Mouse (Mus musculus) brown adipose tissue, adult 24 weeks (tissue): ENCODE measurements around the gene Trpm4. TPM values are rescaled to one million over a fixed set of nuclear protein-coding genes. Genes with fewer than 3 reads are reported as not detected.
"Not testable (repeated sequence)": the region's sequence is repeated elsewhere in the genome, so short reads cannot be mapped to it uniquely, and the experiment has no call there.

ENCODE experiments used
- H3K27ac ChIP-seq: fragments of 200-500 bp; replicated peaks from 2 replicates; pipeline ENCODE4 v1.5.1; 2012; ENCODE audit warnings: low read depth, mild to moderate bottlenecking, low read length
- H3K4me1 ChIP-seq: fragments of 200-500 bp; 2 replicates; pipeline ENCODE4 v1.6.1; 2012; ENCODE audit warnings: low read length, mixed read lengths; ENCODE audit not compliant: control insufficient read depth, insufficient read depth, insufficient read length
- H3K4me3 ChIP-seq: fragments of 200-500 bp; 2 replicates; pipeline ENCODE4 v1.5.1; 2012; ENCODE audit warnings: low read depth, mild to moderate bottlenecking, low read length, moderate library complexity; ENCODE audit not compliant: insufficient read depth
- polyA plus RNA-seq: library from polyadenylated mRNA; stranded (reverse); fragments of >200 nt; gene quantifications from 2 replicates; pipeline ENCODE4 v1.2.4, GENCODE M21; 2012; ENCODE audit not compliant: missing spikeins, insufficient read depth, insufficient read length

Gene Trpm4
- polyA plus RNA-seq, 1 experiment, result 4.0 TPM

GRCm38 (mm10) chr7:45361243-45361804 is 27.7 kb upstream of the Trpm4 start:
- no peak overlapping the region for H3K27ac ChIP-seq
- H3K4me3 ChIP-seq, result peak overlapping the region; percentile 50
- H3K4me1 ChIP-seq, result peaks cover 6% of the 10 kb centered on the region; the same call in 1 of the 2 replicates

GRCm38 (mm10) chr7:45360404-45361125 is 27.0 kb upstream of the Trpm4 start:
- H3K4me1 ChIP-seq, result 0 out of 2 replicates have a peak, but pooled peaks cover 3% of the 10 kb centered on the region
- H3K4me3 ChIP-seq, result no peak overlapping the region
- no peak overlapping the region for H3K27ac ChIP-seq

GRCm38 (mm10) chr7:45359081-45359480 is 25.5 kb upstream of the Trpm4 start:
- not testable (repeated sequence) for H3K4me1 ChIP-seq, H3K4me3 ChIP-seq, H3K27ac ChIP-seq

- Histone ChIP-seq H3K4me1 (no peaks in the 10 kb centered on the region), H3K27ac (no peak overlapping the region), H3K4me3 (no peak overlapping the region)
Measured at GRCm38 (mm10) chr7:45356087-45356486, 22.5 kb upstream of the Trpm4 start.

- no peaks in the 10 kb centered on the region for H3K4me1 ChIP-seq
- no peak overlapping the region for H3K4me3 ChIP-seq
Measured at GRCm38 (mm10) chr7:45355318-45356020, 21.9 kb upstream of the Trpm4 start.

GRCm38 (mm10) chr7:45353041-45353440 is 19.5 kb upstream of the Trpm4 start:
- Histone ChIP-seq H3K4me3 (no peak overlapping the region), H3K27ac (no peak overlapping the region), H3K4me1 (no peaks in the 10 kb centered on the region)

More at GRCm38 (mm10) chr7:45355318-45356020, 21.9 kb upstream of the Trpm4 start:
- no peak overlapping the region for H3K27ac ChIP-seq

GRCm38 (mm10) chr7:45346905-45347304 is 13.3 kb upstream of the Trpm4 start:
- no peak overlapping the region for H3K4me3 ChIP-seq
- no peaks in the 10 kb centered on the region for H3K4me1 ChIP-seq
- H3K27ac ChIP-seq, result no peak overlapping the region

- H3K27ac ChIP-seq, result no peak overlapping the region
- H3K4me3 ChIP-seq, result no peak overlapping the region
- peaks cover 11% of the 10 kb centered on the region; the same call in 1 of the 2 replicates for H3K4me1 ChIP-seq
Measured at GRCm38 (mm10) chr7:45343543-45343942, 10.0 kb upstream of the Trpm4 start.

GRCm38 (mm10) chr7:45342081-45342480 is 8.5 kb upstream of the Trpm4 start:
- Histone ChIP-seq H3K4me1 (peaks cover 11% of the 10 kb centered on the region; the same call in 1 of the 2 replicates), H3K4me3 (no peak overlapping the region), H3K27ac (no peak overlapping the region)

- peaks cover 11% of the 10 kb centered on the region; the same call in 1 of the 2 replicates for H3K4me1 ChIP-seq
- H3K27ac ChIP-seq, result no peak overlapping the region
- H3K4me3 ChIP-seq, result peak overlapping the region; percentile 5; the same call in 1 of the 2 replicates
Measured at GRCm38 (mm10) chr7:45341303-45341702, 7.7 kb upstream of the Trpm4 start.

GRCm38 (mm10) chr7:45340669-45341068 is 7.1 kb upstream of the Trpm4 start:
- Histone ChIP-seq H3K4me1 (peaks cover 11% of the 10 kb centered on the region; the same call in 1 of the 2 replicates), H3K4me3 (peak overlapping the region; percentile 49; the same call in 1 of the 2 replicates), H3K27ac (no peak overlapping the region)

- H3K27ac ChIP-seq, result no peak overlapping the region
- H3K4me1 ChIP-seq, result peaks cover 11% of the 10 kb centered on the region; the same call in 1 of the 2 replicates
- H3K4me3 ChIP-seq, result peak overlapping the region; percentile 49
Measured at GRCm38 (mm10) chr7:45340066-45340442, 6.5 kb upstream of the Trpm4 start.

- Histone ChIP-seq H3K27ac (no peak overlapping the region), H3K4me3 (peak overlapping the region; percentile 49), H3K4me1 (peaks cover 11% of the 10 kb centered on the region; the same call in 1 of the 2 replicates)
Measured at GRCm38 (mm10) chr7:45339410-45340065, 6.0 kb upstream of the Trpm4 start.

- H3K4me3 ChIP-seq, result 0 out of 2 replicates have a peak overlapping the region, but pooled peaks have one; percentile 49
- peaks cover 11% of the 10 kb centered on the region; the same call in 1 of the 2 replicates for H3K4me1 ChIP-seq
Measured at GRCm38 (mm10) chr7:45338161-45338911, 4.8 kb upstream of the Trpm4 start.

More at GRCm38 (mm10) chr7:45338161-45338911, 4.8 kb upstream of the Trpm4 start:
- H3K27ac ChIP-seq, result no peak overlapping the region
